7 mouse cellular contexts compared by ENCODE assay signal in genomic region chr7:116245815-116246695, GRCm38 (mm10).
A peak's percentile ranks its signal among the peaks of the same experiment; 100 is the strongest.
DNase-seq lines count a peak whose midpoint lies in the region; ATAC-seq lines count a peak whose summit lies in the region.

No protein-coding gene starts in this region.

- peak overlapping the region; percentile 57 for H3K27ac ChIP-seq in embryonic facial prominence, embryonic 13.5 days

- peak; percentile 63 for ATAC-seq in CD4-positive, CD25-positive, alpha-beta regulatory T cell, adult 4 months
- no peak for ATAC-seq in embryonic facial prominence, embryonic 13.5 days (ENCODE audit: insufficient number of reproducible peaks, insufficient read depth, low FRiP score, low TSS enrichment, low read depth)
- peak; percentile 56; the same call in 1 of the 2 replicates for ATAC-seq in megakaryocyte-erythroid progenitor cell, adult 5-6 weeks (replicated peaks; ENCODE audit: low FRiP score, low TSS enrichment, poor library complexity, severe bottlenecking)
- no peak; the same call in 1 of the 2 replicates for ATAC-seq in erythroblast, adult 5-6 weeks (replicated peaks; ENCODE audit: low FRiP score, poor library complexity, severe bottlenecking)

- peak overlapping the region; percentile 12 for H3K4me3 ChIP-seq in embryonic facial prominence, embryonic 13.5 days

- H3K36me3 ChIP-seq in embryonic facial prominence, embryonic 13.5 days = no peaks in the 10 kb centered on the region

- H3K9ac ChIP-seq in embryonic facial prominence, embryonic 13.5 days = 0 out of 2 replicates have a peak overlapping the region, but pooled peaks have one; percentile 28

- peaks cover 7% of the 10 kb centered on the region for H3K27me3 ChIP-seq in embryonic facial prominence, embryonic 13.5 days

- peak overlapping the region; percentile 51 for H3K4me2 ChIP-seq in embryonic facial prominence, embryonic 13.5 days

- H3K4me1 ChIP-seq in embryonic facial prominence, embryonic 13.5 days = peaks cover 19% of the 10 kb centered on the region

- peak; percentile 34 to 37 for DNase-seq in B cell, adult 2 months
- peak; percentile 47 for DNase-seq in hindlimb bud, embryonic 11.5 days (ENCODE audit: extremely low spot score, low read depth, low spot score)
- no peak for DNase-seq in spleen, adult 12 weeks (ENCODE audit: low spot score)

- 12% methylated on average over 15 of the region's 15 CpGs for WGBS in embryonic facial prominence, embryonic 13.5 days

- H3K9me3 ChIP-seq in embryonic facial prominence, embryonic 13.5 days = 0 out of 2 replicates have a peak, but pooled peaks cover 4% of the 10 kb centered on the region

Comparison
In these comparisons a context has a peak if more than half of its experiments do, and no peak if none do; other contexts are left out.
1. ATAC-seq: peak in CD4-positive, CD25-positive, alpha-beta regulatory T cell, adult 4 months (single experiment) and megakaryocyte-erythroid progenitor cell, adult 5-6 weeks (single experiment); none in embryonic facial prominence, embryonic 13.5 days (single experiment) and erythroblast, adult 5-6 weeks (single experiment).